Mouse (Mus musculus): Measurements from ENCODE around the gene Nhlrc4.

Gene Nhlrc4

DNA sequence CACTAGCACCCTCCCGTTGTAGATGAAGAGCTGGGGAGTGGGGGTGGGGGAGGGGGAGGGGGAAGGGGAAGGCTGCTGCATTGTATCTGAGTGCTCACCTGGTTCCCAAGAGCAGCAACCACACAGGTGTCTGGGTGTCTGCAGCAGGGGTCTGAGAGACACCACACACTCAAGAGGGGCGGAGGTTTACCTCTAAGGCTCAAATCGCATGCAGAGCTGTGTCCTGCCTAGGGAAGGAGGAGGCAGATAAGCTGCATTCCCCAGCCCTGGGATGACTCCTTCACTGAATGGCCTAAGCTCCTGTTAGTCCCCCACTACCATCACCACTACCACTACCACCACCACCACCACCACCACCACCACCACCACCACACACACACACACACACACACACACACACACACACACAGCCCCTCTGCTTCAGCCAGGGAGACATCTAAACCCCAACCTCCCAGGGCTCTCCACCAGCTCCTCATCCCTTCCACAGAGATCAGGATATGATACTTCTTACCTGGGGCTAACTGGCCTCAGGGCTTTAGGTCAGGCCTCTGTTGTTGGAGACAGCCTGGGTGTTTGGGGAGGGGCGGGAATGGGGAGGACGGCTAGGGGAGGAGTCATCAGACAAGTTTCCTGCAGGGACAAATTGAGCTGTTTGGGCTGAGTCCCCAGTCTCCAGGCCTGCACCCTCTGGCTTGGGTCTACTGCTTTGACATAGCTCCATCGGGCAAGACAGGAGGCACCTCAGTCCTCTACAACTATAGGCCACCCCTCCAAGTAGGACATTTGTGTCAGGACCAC is at the start of gene Nhlrc4, which contains the start of gene Pigq:
Gene Nhlrc4, minus strand, starts transcription at position 596 of the 798 bp plus-strand sequence.
Gene Pigq, minus strand, starts transcription at position 571 of the 798 bp plus-strand sequence.
- no peak for DNase-seq

DNA sequence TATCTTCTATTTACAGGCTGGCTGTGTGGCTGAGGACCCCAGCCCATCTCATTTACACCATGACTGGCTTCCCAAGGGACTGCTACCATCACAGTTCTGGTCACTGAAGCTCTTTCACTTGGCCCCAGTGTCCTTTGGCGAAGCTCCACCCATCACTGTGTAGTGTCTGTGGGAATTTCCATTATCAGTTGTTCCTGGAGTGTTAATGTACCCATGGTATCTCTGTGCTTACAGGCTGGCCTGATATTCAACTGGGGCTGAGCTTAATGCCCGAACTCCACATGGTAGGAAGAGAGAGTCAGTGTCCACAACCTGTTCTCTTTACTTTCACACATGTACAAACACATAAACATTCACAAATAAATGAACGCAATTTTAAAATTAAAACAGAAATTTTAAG is 48.7 kb upstream of the Nhlrc4 start:
- no peak for DNase-seq

DNA sequence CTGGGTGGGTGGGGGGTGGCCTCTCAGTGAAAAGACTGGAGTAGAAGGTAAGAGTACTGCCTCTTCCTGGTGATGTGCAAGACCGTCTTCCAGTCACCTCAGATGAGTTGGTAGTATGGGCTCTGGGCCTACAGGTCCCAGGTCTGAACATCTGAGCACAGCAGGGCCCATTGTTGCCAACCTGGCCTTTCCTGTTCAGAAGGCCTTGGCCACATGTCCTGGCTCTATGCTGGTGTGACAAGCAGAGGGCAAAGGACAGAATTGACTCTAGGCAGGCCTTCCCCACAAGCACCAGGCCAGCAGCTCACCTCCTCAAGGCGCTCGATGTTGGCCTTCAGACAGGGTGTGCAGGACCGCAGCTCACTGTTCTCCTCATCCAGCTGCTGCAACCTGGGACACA is 47.5 kb upstream of the Nhlrc4 start:
- no peak for DNase-seq

DNA sequence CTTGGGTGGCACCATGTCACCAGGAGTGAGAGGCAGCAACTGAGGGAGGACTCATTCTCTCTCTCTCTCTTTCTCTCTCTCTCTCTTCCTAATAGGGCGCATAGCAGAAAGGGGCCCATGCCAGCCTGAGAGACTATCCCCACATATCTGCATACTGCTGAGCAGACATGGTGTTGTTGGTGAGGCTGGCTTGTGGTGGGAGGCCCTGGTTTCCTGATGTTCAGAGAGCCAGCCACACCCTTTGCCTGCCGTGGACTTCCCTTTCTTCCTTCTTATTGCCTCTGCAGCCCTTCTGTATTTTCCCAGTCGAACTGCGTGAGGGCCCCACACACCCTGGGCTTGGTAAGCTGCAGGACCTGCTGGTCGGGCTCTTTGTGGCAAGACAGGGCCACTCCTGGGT is 45.6 kb upstream of the Nhlrc4 start:
- DNase-seq, result no peak

DNA sequence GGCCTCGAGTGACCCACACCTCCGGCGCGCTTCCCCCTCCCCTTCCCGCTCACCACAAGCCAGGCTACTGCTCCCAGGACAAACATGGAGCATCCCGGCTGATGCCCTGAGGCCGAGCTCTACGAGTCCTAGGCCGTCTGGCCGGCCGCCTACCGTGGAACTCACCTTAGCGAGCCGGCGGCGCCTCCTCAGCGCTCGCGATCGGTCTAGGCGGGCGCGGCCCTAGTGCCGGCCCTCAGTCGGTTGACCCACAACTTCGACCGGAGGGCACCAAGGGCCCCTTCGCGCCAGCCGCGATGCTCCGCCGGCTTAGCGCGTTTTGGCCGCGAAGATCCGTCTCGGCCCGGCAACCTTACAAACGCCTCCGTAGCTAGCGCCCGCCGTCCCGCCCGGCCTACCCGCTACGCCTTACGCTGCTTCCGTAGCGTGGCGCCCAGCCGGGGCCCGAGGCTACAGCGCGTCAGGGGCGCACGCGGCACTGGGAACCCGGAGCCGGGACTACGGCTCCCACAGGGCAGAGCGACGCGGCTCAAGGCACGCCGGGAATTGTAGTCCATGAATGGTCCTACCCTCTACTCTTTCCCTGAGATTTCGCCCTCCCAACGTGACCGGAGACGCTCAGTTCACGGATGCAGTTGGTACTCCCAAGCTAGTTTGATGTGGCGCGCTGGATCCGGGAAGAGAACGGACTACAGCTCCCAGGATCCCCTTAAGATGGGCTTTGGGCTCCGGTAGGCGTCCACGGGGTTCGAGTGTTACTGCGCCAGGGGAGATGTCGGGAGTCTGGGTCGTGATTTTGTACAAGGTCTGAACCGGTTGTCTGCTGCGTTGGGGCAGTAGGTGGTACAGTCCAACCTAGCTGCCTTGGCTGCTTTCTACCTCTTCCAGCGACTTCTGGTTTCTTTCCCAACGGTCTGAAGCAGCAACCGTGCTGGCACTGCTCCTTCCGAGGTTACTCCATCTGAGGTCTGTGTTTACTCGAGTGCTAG is 40.8 kb upstream of the Nhlrc4 start, which contains the start of gene Capn15:
Gene Capn15, minus strand, starts transcription at position 491 of the 989 bp plus-strand sequence.
- DNase-seq, result peak; percentile 93 to 96

DNA sequence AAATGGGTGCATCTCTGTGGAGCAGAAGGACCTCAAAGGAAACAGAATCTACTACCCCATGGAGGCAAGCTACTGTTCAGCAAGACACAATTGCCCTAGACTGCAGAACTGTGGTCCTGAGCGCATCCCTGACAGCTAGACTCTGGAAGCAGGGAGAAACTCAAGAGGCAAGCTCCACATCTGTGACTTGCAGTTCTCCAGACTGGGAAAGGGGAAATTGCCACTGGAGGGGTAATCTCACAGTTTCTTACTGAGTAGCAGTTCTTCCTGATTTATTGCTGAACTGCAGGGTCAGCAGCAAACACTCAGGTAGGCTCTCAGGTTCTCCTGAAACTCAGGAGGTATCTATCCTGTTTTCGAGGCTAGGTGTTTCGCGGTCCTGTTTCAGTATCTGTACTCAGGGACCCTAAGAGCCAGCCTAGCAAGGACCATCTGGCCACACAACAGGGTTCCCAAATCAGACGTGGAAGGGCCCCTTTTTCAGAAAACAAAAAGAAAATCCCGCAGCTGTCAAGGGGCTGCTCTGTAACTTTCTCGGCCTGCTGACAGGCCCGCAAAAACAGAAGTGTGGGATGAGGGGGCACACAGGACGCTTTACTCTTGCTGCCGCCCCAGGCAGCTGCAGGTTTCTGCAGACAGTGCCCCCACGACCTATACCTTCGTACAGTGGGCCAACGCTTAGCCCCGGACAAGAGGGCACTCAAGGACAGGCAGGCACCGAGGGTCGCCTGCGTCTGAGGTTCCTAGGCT is 40.0 kb upstream of the Nhlrc4 start:
- peak; percentile 46 to 61 for DNase-seq

DNA sequence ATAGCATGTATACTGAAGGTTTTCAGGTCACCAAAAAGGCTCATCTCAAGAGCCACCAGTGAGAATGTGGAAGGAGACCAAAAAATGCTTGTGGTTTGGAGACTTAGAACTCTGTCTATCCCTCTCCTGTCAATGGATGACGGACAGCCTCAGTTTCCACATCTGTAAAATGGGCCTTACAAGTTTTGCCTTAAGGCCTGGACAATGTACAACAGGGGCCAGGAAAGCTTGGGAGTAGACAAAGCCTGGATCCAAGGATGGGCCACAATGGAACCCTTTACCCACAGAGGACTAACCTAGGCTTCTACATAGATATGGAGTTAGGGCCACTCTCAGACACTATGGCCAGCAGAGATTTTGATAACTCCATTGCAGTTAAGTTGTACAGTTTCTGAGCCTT is 39.3 kb upstream of the Nhlrc4 start:
- DNase-seq, result no peak

DNA sequence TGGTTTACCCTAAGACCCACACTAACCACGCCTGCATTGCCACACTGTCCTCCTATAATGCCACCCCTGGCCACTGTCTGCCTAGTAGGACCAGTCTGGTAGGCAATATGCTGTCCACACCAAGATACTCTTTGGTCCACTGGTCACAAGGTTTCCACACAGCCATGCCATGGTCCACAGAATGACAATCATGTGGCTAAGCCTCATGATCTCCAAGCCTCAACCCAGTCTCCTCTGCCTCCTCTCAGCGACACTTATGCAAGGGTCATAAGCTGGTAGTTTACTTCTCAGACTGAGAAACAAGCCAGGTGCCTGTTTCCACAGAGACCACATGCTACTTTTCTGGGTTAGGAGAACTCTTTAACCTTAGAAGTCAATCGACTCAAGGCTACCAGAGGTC is 38.2 kb upstream of the Nhlrc4 start:
- no peak for DNase-seq

DNA sequence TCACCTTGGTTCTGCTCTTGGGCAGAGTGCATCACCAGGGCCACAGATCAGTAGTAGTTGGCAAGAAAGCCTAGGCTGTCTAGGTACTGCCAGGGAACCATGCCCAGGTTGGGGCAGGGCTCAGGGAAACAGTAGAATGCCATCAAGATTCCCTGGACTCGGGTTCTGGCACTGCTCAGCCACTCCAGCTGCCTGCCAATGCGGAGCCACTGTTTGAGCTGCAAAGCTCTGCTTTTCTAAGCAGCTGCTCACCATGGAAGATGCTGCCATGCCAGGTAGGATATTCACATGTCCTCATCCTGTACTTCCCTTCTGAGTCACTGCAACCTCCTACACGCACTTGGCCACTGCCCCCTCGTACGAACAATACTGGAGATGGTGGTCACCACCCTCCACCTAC is 36.1 kb upstream of the Nhlrc4 start:
- peak; percentile 82 to 83 for DNase-seq

DNA sequence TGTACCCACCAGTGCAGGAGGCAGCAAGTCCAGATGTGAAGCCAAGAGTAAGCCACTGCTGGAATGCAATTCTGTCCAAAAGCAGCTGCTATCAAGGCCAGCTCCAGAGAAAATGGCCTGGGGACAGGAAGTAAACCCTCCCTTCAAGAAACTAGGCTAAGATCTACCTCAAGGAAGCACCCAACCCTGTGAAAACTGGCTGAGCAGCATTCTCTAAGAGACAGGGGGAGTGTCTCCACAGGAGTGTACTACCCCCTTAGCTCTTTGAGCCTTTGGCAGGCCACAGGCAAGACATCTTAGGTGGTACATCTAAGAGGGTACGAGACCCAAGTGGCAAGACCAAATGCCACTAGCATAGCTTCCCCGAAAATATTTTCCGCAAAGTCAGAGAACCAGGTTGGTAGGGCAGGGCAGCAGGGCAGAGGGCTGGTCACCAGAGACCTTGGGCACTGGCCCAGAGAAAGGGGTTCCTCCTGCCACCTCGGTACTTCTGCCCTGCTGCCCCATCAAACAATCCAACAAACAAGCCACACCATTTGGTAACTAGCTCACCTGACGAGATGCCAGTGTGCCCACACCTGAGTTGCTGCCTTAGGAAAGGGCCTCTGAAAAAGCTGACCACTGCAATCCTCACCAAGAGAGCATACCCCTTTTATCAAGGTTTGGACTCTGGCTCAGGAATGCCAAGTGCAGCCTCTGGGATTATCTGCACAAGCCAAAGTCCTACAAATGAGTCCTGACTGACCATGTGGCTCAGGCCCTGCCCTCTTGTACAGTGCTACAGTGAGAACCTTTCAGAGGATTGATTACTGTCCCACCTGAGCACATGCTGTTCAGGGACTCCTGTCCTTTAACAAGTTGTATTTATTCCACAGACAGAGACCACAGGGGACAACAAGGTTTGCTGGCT is 35.3 kb upstream of the Nhlrc4 start:
- peak in 1 of 2 experiments; percentile 13 for DNase-seq

DNA sequence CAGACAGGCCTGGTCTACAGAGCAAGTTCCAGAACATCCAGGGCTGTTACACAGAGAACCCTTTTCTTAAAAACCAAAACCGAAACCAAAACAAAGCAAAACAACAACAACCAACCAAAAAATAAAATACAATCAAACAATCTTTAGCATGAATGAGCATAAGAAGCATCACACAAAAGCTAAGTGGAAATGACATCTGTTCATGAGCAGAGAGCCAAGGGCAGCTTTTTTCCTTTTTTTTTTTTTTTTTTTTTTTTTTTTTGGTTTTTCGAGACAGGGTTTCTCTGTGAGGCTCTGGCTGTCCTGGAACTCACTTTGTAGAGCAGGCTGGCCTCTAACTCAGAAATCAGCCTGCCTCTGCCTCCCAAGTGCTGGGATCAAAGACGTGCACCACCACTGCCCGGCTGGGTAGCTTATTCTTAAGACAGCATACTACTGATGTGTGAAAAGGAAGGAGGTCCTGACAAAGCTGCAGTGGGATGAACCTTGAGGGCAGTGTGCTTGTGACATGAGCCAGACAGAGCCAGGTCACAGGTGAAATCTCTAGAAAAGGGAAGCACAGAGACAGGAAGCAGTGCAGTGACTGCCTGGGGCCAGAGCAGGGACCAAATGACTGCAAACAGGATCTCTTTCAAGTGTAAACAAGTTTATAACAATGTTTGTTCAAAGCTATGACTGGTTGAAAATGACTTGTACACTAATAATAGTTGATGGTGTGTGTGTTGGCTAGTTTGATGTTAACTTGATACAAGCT is 26.4 kb upstream of the Nhlrc4 start:
- DNase-seq, result no peak

DNA sequence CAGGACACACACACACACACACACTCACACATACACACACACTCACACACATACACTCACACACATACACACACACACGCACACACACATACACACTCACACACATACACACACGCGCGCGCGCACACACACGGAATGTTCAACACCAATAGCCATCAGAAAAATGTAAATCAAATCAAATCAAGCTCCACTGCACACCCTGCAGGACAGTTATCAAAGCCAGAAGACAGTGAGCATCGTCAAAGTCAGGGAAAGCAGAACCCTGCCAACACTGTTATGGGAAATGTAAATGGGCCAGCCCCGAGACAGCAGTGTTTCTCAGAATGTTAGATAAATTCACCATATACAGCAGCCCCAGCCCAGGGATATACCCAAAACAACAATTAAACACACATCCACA is 25.7 kb upstream of the Nhlrc4 start:
- peak; percentile 62 to 68 for DNase-seq

DNA sequence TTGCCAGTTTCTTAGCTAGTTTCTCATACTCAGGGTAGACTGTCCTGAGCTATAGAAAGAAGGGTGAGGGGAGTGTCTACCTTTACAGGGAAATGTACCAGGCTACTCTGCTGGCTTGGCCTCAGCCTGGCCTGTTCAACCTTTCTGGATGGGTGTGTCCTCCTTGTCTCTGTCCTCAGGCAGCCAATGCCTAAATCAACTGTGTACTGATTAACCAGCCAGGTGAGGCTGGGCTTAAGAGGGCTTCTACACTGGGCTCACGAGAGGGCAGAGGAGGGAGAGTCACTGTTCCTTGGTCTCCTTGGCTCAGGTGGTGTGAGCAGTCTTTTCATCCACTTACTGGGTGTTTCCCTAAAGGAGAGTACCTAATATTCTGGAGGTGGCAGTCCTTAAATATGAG is 23.4 kb upstream of the Nhlrc4 start:
- DNase-seq, result no peak

DNA sequence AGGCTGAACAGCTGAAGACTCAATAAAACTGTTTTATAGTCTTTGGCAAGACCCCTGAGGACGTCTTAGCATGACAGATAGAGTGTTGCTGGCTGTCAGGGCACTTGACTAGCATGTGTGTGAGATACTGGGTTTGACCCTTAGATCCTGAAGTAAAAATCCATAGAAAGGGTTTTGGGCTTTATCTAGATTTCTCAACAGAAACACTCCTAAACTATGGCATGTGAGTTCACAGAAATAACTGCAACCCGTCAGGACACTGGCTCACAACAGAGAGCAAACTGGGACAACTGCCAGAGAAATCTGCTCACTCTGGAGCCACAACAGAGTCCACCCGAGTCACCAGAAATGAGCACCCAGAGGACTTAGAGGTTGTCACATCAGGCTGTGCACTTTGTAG is 22.9 kb upstream of the Nhlrc4 start:
- peak; percentile 56 to 68 for DNase-seq

DNA sequence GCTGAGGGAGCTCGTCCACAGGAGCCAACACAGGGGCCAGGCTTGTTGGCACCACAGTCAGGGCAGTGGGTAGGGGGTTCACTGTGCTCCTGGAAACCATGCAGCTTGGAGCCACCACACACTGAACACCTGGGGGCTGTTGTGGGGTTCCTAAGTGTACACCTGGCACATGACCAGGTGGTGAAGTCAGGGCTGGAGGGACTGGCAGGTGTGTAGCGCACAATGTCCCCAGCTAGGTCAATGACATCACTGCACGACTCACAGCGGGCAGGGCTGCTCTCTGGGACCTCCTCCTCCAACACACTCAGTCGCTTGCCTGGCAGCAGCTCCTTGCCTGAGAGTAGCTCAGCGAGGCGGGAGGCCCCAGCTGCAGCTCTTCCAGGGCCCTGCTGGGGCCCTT is 19.5 kb upstream of the Nhlrc4 start:
- DNase-seq, result no peak

DNA sequence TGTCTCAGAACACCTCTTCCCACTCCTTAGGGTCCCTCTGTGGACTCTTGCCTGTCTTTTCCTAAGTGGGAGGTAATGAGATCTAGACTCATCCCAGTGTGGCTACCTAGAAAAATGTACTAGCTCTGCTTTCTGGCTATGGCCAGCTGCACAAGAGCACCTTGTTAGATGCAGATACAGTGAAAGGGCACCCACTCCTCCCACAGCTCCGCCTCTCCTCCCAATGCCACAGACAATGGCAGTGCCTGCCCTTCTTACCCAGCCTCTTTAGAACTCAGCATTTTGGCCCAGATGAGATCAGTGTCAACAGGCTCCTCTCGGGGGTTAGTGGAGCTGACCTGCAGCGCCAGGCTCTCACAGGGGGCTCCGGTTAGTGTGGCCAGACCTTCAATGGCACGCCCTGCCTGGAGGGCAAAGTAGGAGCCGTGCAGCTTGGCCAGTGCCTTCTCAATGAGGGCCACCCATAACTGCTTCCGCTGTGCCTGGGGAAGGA is 17.7 kb upstream of the Nhlrc4 start:
- no peak for DNase-seq

DNA sequence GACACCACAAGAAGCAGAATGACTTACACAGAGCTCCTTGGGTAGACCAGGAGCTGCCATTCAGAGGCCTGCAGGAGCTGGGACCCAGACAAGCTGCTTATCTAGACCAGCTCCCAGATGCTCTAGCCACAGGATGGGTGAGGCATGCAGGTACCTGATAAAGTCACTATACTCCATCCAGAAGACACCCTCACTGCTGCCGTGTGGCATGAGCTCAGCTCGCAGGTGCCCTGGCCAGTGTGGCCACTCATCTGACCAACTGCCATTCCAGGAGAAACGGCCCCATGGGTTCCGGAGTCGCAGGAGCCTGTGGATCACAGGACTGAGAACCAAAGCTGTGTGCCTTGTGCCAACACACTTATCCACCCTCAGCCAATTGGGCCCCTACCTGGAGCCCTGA is 16.8 kb upstream of the Nhlrc4 start:
- DNase-seq, result no peak

DNA sequence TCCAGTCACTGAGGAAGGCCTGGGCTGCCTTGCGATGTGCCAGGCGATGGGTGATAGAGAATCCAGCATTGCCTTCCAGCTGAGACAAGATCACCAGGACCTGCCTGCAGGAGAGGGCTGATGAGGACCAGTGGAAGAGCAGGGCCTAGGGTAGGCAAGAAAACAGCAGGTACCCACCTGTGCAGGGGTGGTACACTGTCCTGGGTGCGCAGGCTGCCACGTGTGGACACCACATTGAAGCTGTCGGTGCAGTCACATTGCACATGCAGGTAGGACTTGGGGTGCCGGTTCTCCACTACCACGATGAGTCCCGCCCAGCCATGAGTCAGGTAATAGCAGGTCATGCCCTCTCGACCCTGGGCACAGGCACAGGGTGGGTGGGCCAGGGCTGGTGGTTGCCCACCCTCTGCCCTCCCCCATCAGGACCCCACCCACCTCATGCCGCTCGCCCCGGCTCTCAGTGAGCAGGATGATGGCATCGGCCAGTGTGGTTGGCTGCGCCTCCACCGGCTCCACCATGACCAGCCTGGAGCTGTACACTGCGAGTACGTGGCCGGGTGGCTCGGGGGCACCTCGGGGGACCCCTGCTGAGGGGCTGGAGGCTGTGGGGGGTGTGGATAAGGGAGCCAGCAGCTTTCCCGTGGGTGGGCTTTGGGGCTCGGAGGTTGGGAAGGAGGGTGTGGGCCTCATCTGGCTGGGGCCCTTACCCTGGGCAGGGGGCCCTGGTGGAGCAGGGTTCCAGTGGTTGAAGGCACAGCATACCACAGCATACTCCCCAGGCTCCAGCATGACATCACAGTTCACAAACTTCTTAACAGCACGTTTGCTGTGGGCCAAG is 15.1 kb upstream of the Nhlrc4 start:
- peak in 1 of 2 experiments; percentile 41 for DNase-seq

DNA sequence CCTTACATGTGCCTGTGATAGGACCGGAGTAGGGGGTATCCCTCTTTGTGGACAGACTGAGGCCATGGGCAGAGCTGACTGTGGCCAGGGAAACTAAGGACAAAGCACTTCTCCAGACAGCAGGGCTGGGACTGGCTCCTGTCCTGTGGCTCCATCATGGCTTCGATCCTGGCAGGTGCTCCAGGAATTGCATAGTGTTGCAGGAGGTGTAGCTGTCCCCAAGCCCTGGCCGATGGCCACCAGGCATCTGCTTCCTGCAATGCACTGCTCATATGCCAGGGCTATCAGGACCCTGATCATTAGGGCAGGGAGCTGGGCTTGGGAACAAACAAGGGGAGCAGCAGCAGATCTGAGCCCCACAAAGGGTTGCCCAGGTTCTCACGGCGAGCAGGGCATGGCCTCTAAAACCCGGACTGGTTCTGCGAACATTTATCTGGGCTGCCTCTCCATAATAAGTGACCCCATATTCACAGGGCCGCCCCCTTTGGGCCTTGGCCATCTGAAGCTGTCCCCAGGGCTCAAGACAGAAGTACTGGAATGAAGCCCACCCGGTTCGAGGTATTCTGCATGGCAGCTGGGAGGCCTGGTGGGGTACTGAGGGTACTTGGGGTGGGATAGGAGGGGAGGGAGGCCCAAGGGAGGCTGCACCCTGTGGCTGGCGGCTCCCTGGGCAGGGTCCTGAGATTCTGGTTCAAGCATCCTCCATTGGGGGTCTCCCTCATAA is 14.2 kb upstream of the Nhlrc4 start:
- DNase-seq, result peak; percentile 71 to 72
